In the genomic region with DNA sequence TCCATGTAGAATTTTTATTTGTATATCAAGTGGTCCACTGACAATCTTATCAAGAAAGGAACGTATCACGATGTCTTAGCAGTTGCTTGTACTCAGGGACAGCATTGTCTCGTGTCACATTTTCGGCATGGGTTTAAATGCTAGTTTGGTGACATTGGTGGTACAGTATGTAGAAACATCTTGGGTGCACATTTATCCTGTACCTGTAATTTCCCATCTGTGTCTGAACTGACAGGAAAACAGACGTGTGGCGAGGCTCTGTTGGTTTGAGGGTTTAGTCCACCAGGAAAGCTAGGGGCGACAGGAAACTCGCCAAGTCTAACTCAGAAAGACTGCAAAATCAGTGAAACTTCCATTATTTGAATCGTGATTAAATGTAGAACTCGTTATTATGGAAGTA, we compare ENCODE assay signal across 16 mouse cellular contexts. TPM values are rescaled to one million over a fixed set of nuclear protein-coding genes. Genes with fewer than 3 reads are reported as not detected.
DNase-seq lines count a peak whose midpoint lies in the region; ATAC-seq lines count a peak whose summit lies in the region.
"Had no signal": no experiment of that assay in that cellular context is flagged by ENCODE, and none has a peak within 500 bp of the region (broad histone marks: within the 10 kb centered on the region; RNA-seq: fewer than 3 reads in every experiment).

No protein-coding gene starts in this region.

- no peak for DNase-seq in kidney, postnatal 4 days
- peak; percentile 29 for DNase-seq in thymus, postnatal 14 days
- DNase-seq in thymus, postnatal 25 days, result no peak
- DNase-seq in right cerebral cortex, postnatal 10 days (ENCODE audit: low spot score in 2 of 2), result no peak
- DNase-seq: cerebellum, postnatal 36 days; gastrocnemius, postnatal 10 days; kidney, adult 8-10 months had no signal

- no peaks in the 10 kb centered on the region for H3K27me3 ChIP-seq in kidney, embryonic 15.5 days
- no peaks in the 10 kb centered on the region for H3K27me3 ChIP-seq in neural tube, embryonic 15.5 days (replicated peaks)
- H3K27me3 ChIP-seq in forebrain, embryonic 12.5 days, result no peaks in the 10 kb centered on the region
- H3K27me3 ChIP-seq: embryonic facial prominence, embryonic 12.5 days; hindbrain, embryonic 12.5 days; neural tube, embryonic 13.5 days; Patski had no signal

- peak overlapping the region; percentile 85 for H3K27ac ChIP-seq in kidney, embryonic 15.5 days
- H3K27ac ChIP-seq in macrophage, result no peak overlapping the region
- H3K27ac ChIP-seq in neural tube, embryonic 15.5 days (replicated peaks), result no peak overlapping the region
- H3K27ac ChIP-seq in forebrain, embryonic 12.5 days, result no peak overlapping the region
- H3K27ac ChIP-seq: embryonic facial prominence, embryonic 12.5 days; heart, adult 2 months; hindbrain, embryonic 12.5 days; neural tube, embryonic 13.5 days had no signal

- H3K4me1 ChIP-seq in kidney, embryonic 15.5 days, result peaks cover 63% of the 10 kb centered on the region
- no peaks in the 10 kb centered on the region for H3K4me1 ChIP-seq in neural tube, embryonic 15.5 days
- H3K4me1 ChIP-seq in forebrain, embryonic 12.5 days, result peaks cover 17% of the 10 kb centered on the region
- H3K4me1 ChIP-seq: hindbrain, embryonic 12.5 days had no signal

- H3K9ac ChIP-seq in kidney, embryonic 15.5 days, result no peak overlapping the region
- H3K9ac ChIP-seq in neural tube, embryonic 15.5 days (replicated peaks), result no peak overlapping the region
- no peak overlapping the region for H3K9ac ChIP-seq in forebrain, embryonic 12.5 days
- H3K9ac ChIP-seq: embryonic facial prominence, embryonic 12.5 days; hindbrain, embryonic 12.5 days; neural tube, embryonic 13.5 days had no signal

- H3K79me2 ChIP-seq in macrophage (ENCODE audit: inconsistent target), result no peaks in the 10 kb centered on the region

- H3K36me3 ChIP-seq in kidney, embryonic 15.5 days, result no peaks in the 10 kb centered on the region
- H3K36me3 ChIP-seq in macrophage (ENCODE audit: inconsistent target), result no peaks in the 10 kb centered on the region
- H3K36me3 ChIP-seq in neural tube, embryonic 15.5 days, result no peaks in the 10 kb centered on the region
- peaks cover 7% of the 10 kb centered on the region; the same call in 1 of the 2 replicates for H3K36me3 ChIP-seq in forebrain, embryonic 12.5 days (replicated peaks)
- H3K36me3 ChIP-seq: embryonic facial prominence, embryonic 12.5 days had no signal

- H3K4me2 ChIP-seq in kidney, embryonic 15.5 days, result no peak overlapping the region
- H3K4me2 ChIP-seq in neural tube, embryonic 15.5 days, result no peak overlapping the region
- H3K4me2 ChIP-seq in forebrain, embryonic 12.5 days, result no peak overlapping the region
- H3K4me2 ChIP-seq: embryonic facial prominence, embryonic 12.5 days; hindbrain, embryonic 12.5 days; neural tube, embryonic 13.5 days had no signal

- no peak overlapping the region for H3K4me3 ChIP-seq in kidney, embryonic 15.5 days (replicated peaks)
- peak overlapping the region; percentile 0; the same call in 1 of the 2 replicates for H3K4me3 ChIP-seq in macrophage (ENCODE audit: inconsistent target)
- H3K4me3 ChIP-seq in neural tube, embryonic 15.5 days (replicated peaks), result no peak overlapping the region
- no peak overlapping the region for H3K4me3 ChIP-seq in forebrain, embryonic 12.5 days (replicated peaks)
- H3K4me3 ChIP-seq: embryonic facial prominence, embryonic 12.5 days; heart, adult 2 months; hindbrain, embryonic 12.5 days; neural tube, embryonic 13.5 days had no signal

- H3K9me3 ChIP-seq in kidney, embryonic 15.5 days (replicated peaks), result no peaks in the 10 kb centered on the region
- H3K9me3 ChIP-seq in neural tube, embryonic 15.5 days (replicated peaks), result no peaks in the 10 kb centered on the region
- H3K9me3 ChIP-seq in forebrain, embryonic 12.5 days, result no peaks in the 10 kb centered on the region
- H3K9me3 ChIP-seq: embryonic facial prominence, embryonic 12.5 days; hindbrain, embryonic 12.5 days; neural tube, embryonic 13.5 days had no signal

- no peak for ATAC-seq in kidney, embryonic 15.5 days (replicated peaks; ENCODE audit: low FRiP score)
- no peak for ATAC-seq in neural tube, embryonic 15.5 days (ENCODE audit: low FRiP score)
- no peak for ATAC-seq in forebrain, embryonic 12.5 days (ENCODE audit: low FRiP score)
- ATAC-seq: Patski had no signal

- WGBS in kidney, embryonic 15.5 days, result 91% methylated on average over 10 of the region's 10 CpGs
- WGBS in macrophage (ENCODE audit: missing documents), result 13% methylated on average over 10 of the region's 10 CpGs
- WGBS in neural tube, embryonic 15.5 days, result 93% methylated on average over 10 of the region's 10 CpGs
- WGBS in forebrain, embryonic 12.5 days, result 91% methylated on average over 10 of the region's 10 CpGs

RNA-seq across cellular contexts. Expression of a gene that starts 21.5 kb away (rescaled TPM):
- polyA plus RNA-seq in kidney, embryonic 15.5 days (2015; fragmentation: Nextera tagmentation; extraction: Ambion mirVana), result 46.6 and 47.6 TPM in 2 replicates
- total RNA-seq in macrophage (2018; cell fraction: chromatin; rRNA removed), result 10 to 100 TPM in 1 of 26 experiments, 1 to 10 TPM in 20, under 1 TPM in 4, not detected in 1; 0.37 to 13.4 (median 2.9) TPM
- total RNA-seq in macrophage (2018; cell fraction: cytosol; rRNA removed), result 1 to 10 TPM; 1.3 to 3.8 (median 2.3) TPM
- total RNA-seq in macrophage (2018; cell fraction: nucleus; rRNA removed), result 10 to 100 TPM in 3 of 26 experiments, 1 to 10 TPM in 23; 1.0 to 29.0 (median 3.6) TPM
- 1.7 to 8.2 TPM (median 2.6 TPM) in 3 replicates for polyA plus RNA-seq in macrophage (2018)
- 41.6 and 43.7 TPM in 2 replicates for polyA plus RNA-seq in neural tube, embryonic 15.5 days (2015; fragmentation: Nextera tagmentation; extraction: Ambion mirVana)
- polyA plus RNA-seq in forebrain, embryonic 12.5 days (2016; fragmentation: Nextera tagmentation; extraction: Ambion mirVana), result 34.6 and 37.4 TPM in 2 replicates
